Mouse (Mus musculus) stomach, postnatal 0 days (tissue): ENCODE measurements at regions not wholly inside any gene's neighbourhood (a gene's known extent, or its start where the extent isn't known, plus 50 kb on each side); places are given as distances from the start of the nearest gene placed in this dataset.

Experiments
- CTCF ChIP-seq: IDR thresholded peaks from 2 replicates; pipeline ENCODE4 v1.5.1; 2016; ENCODE audit warnings: antibody characterized with exemption, low read depth, mild to moderate bottlenecking, moderate library complexity
- EP300 ChIP-seq: optimal IDR thresholded peaks from 2 replicates; pipeline ENCODE3; 2016; ENCODE audit warnings: antibody characterized with exemption

DNA sequence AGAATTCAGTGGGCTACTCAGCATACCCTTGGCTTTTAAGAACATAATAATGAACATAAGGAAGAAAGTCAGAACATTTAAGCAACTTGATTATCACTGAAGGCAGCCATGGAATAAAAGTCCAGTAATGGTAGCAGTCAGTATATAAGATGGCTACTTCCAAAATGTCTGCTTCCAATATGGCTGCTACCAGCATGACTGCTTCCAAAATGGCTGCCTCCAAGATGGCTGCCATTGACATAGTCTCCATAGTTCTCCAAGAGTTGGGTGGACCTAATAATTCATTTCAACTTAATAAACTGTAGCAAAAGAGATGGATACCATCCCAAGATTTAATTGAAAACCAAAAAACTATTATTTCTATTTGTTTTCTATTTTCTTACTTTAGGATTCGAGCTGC is 62.7 kb upstream of the Lhx5 start:
- TF ChIP-seq CTCF (no peak), EP300 (no peak)
